In the genomic region with DNA sequence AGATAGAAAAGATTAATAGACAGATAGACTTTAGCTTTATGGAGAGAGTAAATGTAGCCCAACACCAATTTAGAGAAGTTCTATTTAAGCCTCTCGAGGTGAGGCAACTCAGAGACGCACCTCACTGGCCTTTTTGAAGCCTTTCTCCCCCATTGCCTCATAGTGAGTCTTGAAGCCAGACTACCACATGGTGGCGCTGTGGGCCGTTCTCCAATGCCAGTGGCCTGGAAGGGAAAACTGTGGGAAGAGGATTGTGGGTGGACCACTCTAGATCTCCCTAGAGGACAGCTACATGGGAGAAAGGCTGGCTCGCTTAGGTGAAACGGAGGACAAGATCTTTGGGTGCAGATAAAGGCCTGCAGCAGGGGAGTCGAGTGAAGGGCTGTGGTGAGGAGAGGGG, we compare ENCODE assay signal across 9 mouse cellular contexts.
DNase-seq lines count a peak whose midpoint lies in the region; ATAC-seq lines count a peak whose summit lies in the region.
"Had no signal": no experiment of that assay in that cellular context is flagged by ENCODE, and none has a peak within 500 bp of the region (broad histone marks: within the 10 kb centered on the region; RNA-seq: fewer than 3 reads in every experiment).

No protein-coding gene starts in this region.

- no peak overlapping the region for H3K4me2 ChIP-seq in midbrain, embryonic 14.5 days (ENCODE audit: low read length)
- no peak overlapping the region for H3K4me2 ChIP-seq in midbrain, embryonic 15.5 days
- H3K4me2 ChIP-seq in embryonic facial prominence, embryonic 12.5 days (replicated peaks) = no peak overlapping the region
- H3K4me2 ChIP-seq: heart, embryonic 15.5 days had no signal

- H3K36me3 ChIP-seq in midbrain, embryonic 14.5 days (ENCODE audit: control insufficient read depth, insufficient read depth, low read length) = no peaks in the 10 kb centered on the region
- no peaks in the 10 kb centered on the region for H3K36me3 ChIP-seq in midbrain, embryonic 15.5 days (replicated peaks)
- no peaks in the 10 kb centered on the region for H3K36me3 ChIP-seq in embryonic facial prominence, embryonic 12.5 days
- H3K36me3 ChIP-seq: heart, embryonic 15.5 days had no signal

- ATAC-seq in midbrain, embryonic 14.5 days (ENCODE audit: low FRiP score, low TSS enrichment) = no peak
- no peak for ATAC-seq in midbrain, embryonic 15.5 days (replicated peaks)
- no peak for ATAC-seq in embryonic facial prominence, embryonic 12.5 days (ENCODE audit: insufficient number of reproducible peaks, insufficient read depth, low FRiP score, low TSS enrichment)

- peak; percentile 90 for DNase-seq in midbrain, embryonic 14.5 days
- peak; percentile 87 for DNase-seq in adrenal gland, postnatal 25 days
- peak; percentile 49 for DNase-seq in induced T-regulatory cell, adult 2 months (ENCODE audit: low read depth)
- DNase-seq in lung, adult 18-20 months = peak; percentile 17 to 57
- DNase-seq in right cerebral cortex, postnatal 14 days = peak; percentile 91
- DNase-seq in natural killer cell, adult 2 months (ENCODE audit: low spot score in 2 of 2) = no peak

- no peak overlapping the region for H3K9ac ChIP-seq in midbrain, embryonic 14.5 days (replicated peaks; ENCODE audit: low read length)
- no peak overlapping the region for H3K9ac ChIP-seq in midbrain, embryonic 15.5 days
- no peak overlapping the region for H3K9ac ChIP-seq in embryonic facial prominence, embryonic 12.5 days
- H3K9ac ChIP-seq: heart, embryonic 15.5 days had no signal

- 29% methylated on average over 7 of the region's 7 CpGs for WGBS in midbrain, embryonic 14.5 days
- 28% methylated on average over 7 of the region's 7 CpGs for WGBS in midbrain, embryonic 15.5 days
- WGBS in embryonic facial prominence, embryonic 12.5 days = 30% methylated on average over 7 of the region's 7 CpGs

- no peaks in the 10 kb centered on the region for H3K9me3 ChIP-seq in midbrain, embryonic 14.5 days (ENCODE audit: control insufficient read depth, low read length)
- H3K9me3 ChIP-seq in midbrain, embryonic 15.5 days = no peaks in the 10 kb centered on the region
- H3K9me3 ChIP-seq in embryonic facial prominence, embryonic 12.5 days = no peaks in the 10 kb centered on the region
- H3K9me3 ChIP-seq: heart, embryonic 15.5 days had no signal

- H3K27me3 ChIP-seq in midbrain, embryonic 14.5 days (ENCODE audit: control insufficient read depth, insufficient read depth, low read length) = no peaks in the 10 kb centered on the region
- H3K27me3 ChIP-seq in midbrain, embryonic 15.5 days (replicated peaks) = peaks cover 4% of the 10 kb centered on the region
- H3K27me3 ChIP-seq in embryonic facial prominence, embryonic 12.5 days = no peaks in the 10 kb centered on the region
- H3K27me3 ChIP-seq: heart, embryonic 15.5 days had no signal

- H3K4me1 ChIP-seq in midbrain, embryonic 14.5 days (ENCODE audit: control insufficient read depth, insufficient read depth, low read length) = peaks cover 3% of the 10 kb centered on the region; the same call in 1 of the 2 replicates
- H3K4me1 ChIP-seq in midbrain, embryonic 15.5 days = peaks cover 10% of the 10 kb centered on the region; the same call in 1 of the 2 replicates
- H3K4me1 ChIP-seq in embryonic facial prominence, embryonic 12.5 days = peaks cover 38% of the 10 kb centered on the region
- H3K4me1 ChIP-seq: heart, embryonic 15.5 days had no signal

- H3K27ac ChIP-seq in midbrain, embryonic 14.5 days (replicated peaks; ENCODE audit: low read depth, low read length) = no peak overlapping the region
- H3K27ac ChIP-seq in midbrain, embryonic 15.5 days = no peak overlapping the region
- H3K27ac ChIP-seq in embryonic facial prominence, embryonic 12.5 days = peak overlapping the region; percentile 50; the same call in 1 of the 2 replicates
- H3K27ac ChIP-seq: heart, embryonic 15.5 days had no signal

- no peak overlapping the region for H3K4me3 ChIP-seq in midbrain, embryonic 14.5 days (replicated peaks; ENCODE audit: low read depth, low read length)
- H3K4me3 ChIP-seq in midbrain, embryonic 15.5 days = no peak overlapping the region
- H3K4me3 ChIP-seq in embryonic facial prominence, embryonic 12.5 days = no peak overlapping the region
- H3K4me3 ChIP-seq: heart, embryonic 15.5 days had no signal

Comparison
In these comparisons a context has a peak if more than half of its experiments do, and no peak if none do; other contexts are left out.
1. DNase-seq: peak in midbrain, embryonic 14.5 days (single experiment), adrenal gland, postnatal 25 days (single experiment), induced T-regulatory cell, adult 2 months (single experiment), lung, adult 18-20 months (2 of 2) and right cerebral cortex, postnatal 14 days (single experiment); none in natural killer cell, adult 2 months (0 of 2).